Comparison of ENCODE assay signal across 8 mouse cellular contexts in genomic region chr3:55520240-55521180, GRCm38 (mm10). TPM values are rescaled to one million over a fixed set of nuclear protein-coding genes. Genes with fewer than 3 reads are reported as not detected.
DNase-seq lines count a peak whose midpoint lies in the region; ATAC-seq and TF ChIP-seq lines count a peak whose summit lies in the region.

No protein-coding gene starts in this region.

- WGBS in spleen, adult 2 months: 36% methylated on average over 12 of the region's 12 CpGs
- 12% methylated on average over 12 of the region's 12 CpGs for WGBS in hindbrain, embryonic 15.5 days
- 17% methylated on average over 12 of the region's 12 CpGs for WGBS in midbrain, embryonic 12.5 days

- H3K4me2 ChIP-seq in hindbrain, embryonic 15.5 days: peak overlapping the region; percentile 14; the same call in 1 of the 2 replicates
- H3K4me2 ChIP-seq in midbrain, embryonic 12.5 days (replicated peaks): peak overlapping the region; percentile 22; the same call in 1 of the 2 replicates

- H3K9ac ChIP-seq in hindbrain, embryonic 15.5 days: no peak overlapping the region
- 0 out of 2 replicates have a peak overlapping the region, but pooled peaks have one; percentile 25 for H3K9ac ChIP-seq in midbrain, embryonic 12.5 days (replicated peaks)

- peak; percentile 77 for ATAC-seq in hindbrain, embryonic 15.5 days (ENCODE audit: low FRiP score, low read depth)
- peak; percentile 79 for ATAC-seq in midbrain, embryonic 12.5 days (ENCODE audit: low FRiP score, low read depth)

- H3K9me3 ChIP-seq in hindbrain, embryonic 15.5 days: no peaks in the 10 kb centered on the region
- no peaks in the 10 kb centered on the region for H3K9me3 ChIP-seq in midbrain, embryonic 12.5 days

- no peak overlapping the region for H3K4me3 ChIP-seq in spleen, adult 2 months (ENCODE audit: extremely low read depth, insufficient read depth, insufficient read length)
- H3K4me3 ChIP-seq in hindbrain, embryonic 15.5 days: no peak overlapping the region
- H3K4me3 ChIP-seq in midbrain, embryonic 12.5 days: no peak overlapping the region

- H3K4me1 ChIP-seq in spleen, adult 2 months (ENCODE audit: control insufficient read depth, insufficient read depth, insufficient read length): no peaks in the 10 kb centered on the region; the same call in 1 of the 2 replicates
- H3K4me1 ChIP-seq in hindbrain, embryonic 15.5 days (replicated peaks): peaks cover 53% of the 10 kb centered on the region
- H3K4me1 ChIP-seq in midbrain, embryonic 12.5 days: peaks cover 54% of the 10 kb centered on the region

- H3K36me3 ChIP-seq in spleen, adult 2 months (ENCODE audit: control insufficient read depth, insufficient read depth, low read length): no peaks in the 10 kb centered on the region
- H3K36me3 ChIP-seq in hindbrain, embryonic 15.5 days: 0 out of 2 replicates have a peak, but pooled peaks cover 7% of the 10 kb centered on the region
- no peaks in the 10 kb centered on the region for H3K36me3 ChIP-seq in midbrain, embryonic 12.5 days
- H3K36me3 ChIP-seq in splenic B cell, adult 2 months (ENCODE audit: control insufficient read depth, insufficient read depth, low read length, poor library complexity, severe bottlenecking): no peaks in the 10 kb centered on the region

- peak in 1 of 2 experiments; percentile 24 for DNase-seq in spleen, adult 2 months (ENCODE audit: low read depth in 1 of 2, low spot score in 2 of 2)
- DNase-seq in spleen, adult 12 weeks (ENCODE audit: low spot score): no peak
- DNase-seq in cerebellum, adult 9-11 months: peak; percentile 86
- peak; percentile 74 for DNase-seq in gastrocnemius, adult 18-20 months (ENCODE audit: low spot score)
- peak; percentile 71 to 72 for DNase-seq in left cerebral cortex, postnatal 10 days (ENCODE audit: extremely low spot score in 1 of 2, low spot score in 2 of 2)
- DNase-seq in splenic B cell, adult 2 months (ENCODE audit: low read depth, low spot score): peak; percentile 21

- TF ChIP-seq CTCF in spleen, adult 2 months (IDR thresholded peaks at IDR 0.05; ENCODE audit: extremely low read depth, insufficient read depth, insufficient read length, insufficient replicate concordance): peak; percentile 28; the same call in 1 of the 2 replicates

- no peaks in the 10 kb centered on the region for H3K27me3 ChIP-seq in spleen, adult 2 months (ENCODE audit: control insufficient read depth, insufficient read depth, low read length)
- no peaks in the 10 kb centered on the region for H3K27me3 ChIP-seq in hindbrain, embryonic 15.5 days
- H3K27me3 ChIP-seq in midbrain, embryonic 12.5 days: no peaks in the 10 kb centered on the region
- no peaks in the 10 kb centered on the region for H3K27me3 ChIP-seq in splenic B cell, adult 2 months (ENCODE audit: control insufficient read depth, insufficient read depth, low read length, poor library complexity, severe bottlenecking)

- TF ChIP-seq POLR2A in spleen, adult 2 months (IDR thresholded peaks at IDR 0.05; ENCODE audit: low read depth, low read length): no peak

- intact Hi-C loops in left cerebral cortex, postnatal 10 days (cut with DNase I): no loop called here

- H3K27ac ChIP-seq in spleen, adult 2 months (ENCODE audit: insufficient read depth, low read length): no peak overlapping the region
- H3K27ac ChIP-seq in hindbrain, embryonic 15.5 days (replicated peaks): peak overlapping the region; percentile 71
- peak overlapping the region; percentile 69 for H3K27ac ChIP-seq in midbrain, embryonic 12.5 days (replicated peaks)

RNA-seq across cellular contexts. Expression of gene Gm21954, which starts 48.5 kb away (rescaled TPM):
- polyA plus RNA-seq in spleen, adult 2 months (2012; rRNA removed): not detected in 2 replicates
- total RNA-seq in gastrocnemius, adult 18-20 months (2021): not detected
- not detected in 2 replicates for polyA plus RNA-seq in hindbrain, embryonic 15.5 days (2015; fragmentation: Nextera tagmentation; extraction: Ambion mirVana)
- total RNA-seq in left cerebral cortex, postnatal 10 days (2021): not detected
- polyA plus RNA-seq in midbrain, embryonic 12.5 days (2016; fragmentation: Nextera tagmentation; extraction: Ambion mirVana): not detected in 2 replicates
